Mouse (Mus musculus) frontal cortex, postnatal 36 days (tissue): ENCODE data around the gene Saysd1.
"Not testable (repeated sequence)": the region's sequence is repeated elsewhere in the genome, so short reads cannot be mapped to it uniquely, and the experiment has no call there.

Experiments used
- DNase-seq, 2 experiments: peaks; one replicate each; pipeline ENCODE4 v3.0.0; 2022; ENCODE audit warnings: low spot score in 2 of 2

Saysd1 gene

GRCm38 (mm10) chr14:20040976-20041375, 97.4 kb downstream of the Saysd1 start:
- no peak for DNase-seq

- no peak for DNase-seq
Observed at GRCm38 (mm10) chr14:20039795-20040194, 98.5 kb downstream of the Saysd1 start.

- no peak for DNase-seq
Observed at GRCm38 (mm10) chr14:20032738-20033116, 105.6 kb downstream of the Saysd1 start.

- DNase-seq: no peak
Observed at GRCm38 (mm10) chr14:20032016-20032737, 106.2 kb downstream of the Saysd1 start.

- no peak for DNase-seq
Observed at GRCm38 (mm10) chr14:20029606-20030005, 108.7 kb downstream of the Saysd1 start.

GRCm38 (mm10) chr14:20027475-20027874, 110.9 kb downstream of the Saysd1 start:
- DNase-seq: not testable (repeated sequence)
